ENCODE assay signal across 10 mouse cellular contexts in genomic region chr2:77268612-77269239, GRCm38 (mm10). TPM values are rescaled to one million over a fixed set of nuclear protein-coding genes. Genes with fewer than 3 reads are reported as not detected.
DNase-seq lines count a peak whose midpoint lies in the region; ATAC-seq and TF ChIP-seq lines count a peak whose summit lies in the region.
"Had no signal": no experiment of that assay in that cellular context is flagged by ENCODE, and none has a peak within 500 bp of the region (broad histone marks: within the 10 kb centered on the region; RNA-seq: fewer than 3 reads in every experiment).

No protein-coding gene starts in this region.

- H3K36me3 ChIP-seq in heart, embryonic 11.5 days (ENCODE audit: control insufficient read depth, insufficient read depth, low read length): no peaks in the 10 kb centered on the region
- H3K36me3 ChIP-seq in midbrain, embryonic 16.5 days (ENCODE audit: control insufficient read depth, insufficient read depth, low read length): no peaks in the 10 kb centered on the region
- H3K36me3 ChIP-seq in midbrain, embryonic 10.5 days: no peaks in the 10 kb centered on the region
- H3K36me3 ChIP-seq in stomach, embryonic 16.5 days (ENCODE audit: control insufficient read depth, insufficient read depth, low read length): no peaks in the 10 kb centered on the region
- H3K36me3 ChIP-seq: limb, embryonic 12.5 days had no signal

- H3K4me1 ChIP-seq in heart, embryonic 11.5 days (ENCODE audit: control insufficient read depth, insufficient read depth, low read length): peaks cover 12% of the 10 kb centered on the region
- H3K4me1 ChIP-seq in midbrain, embryonic 16.5 days (ENCODE audit: control insufficient read depth, insufficient read depth, low read length): peaks cover 28% of the 10 kb centered on the region
- peaks cover 25% of the 10 kb centered on the region for H3K4me1 ChIP-seq in midbrain, embryonic 10.5 days
- peaks cover 32% of the 10 kb centered on the region for H3K4me1 ChIP-seq in embryonic fibroblast, embryonic 13.5 days (ENCODE audit: control insufficient read depth, insufficient read depth, low read length)
- H3K4me1 ChIP-seq in stomach, embryonic 16.5 days (ENCODE audit: control insufficient read depth, insufficient read depth, low read length): peaks cover 47% of the 10 kb centered on the region

- WGBS in heart, embryonic 11.5 days (ENCODE audit: insufficient replicate concordance): 80% methylated on average over 5 of the region's 5 CpGs
- WGBS in midbrain, embryonic 16.5 days: 73% methylated on average over 5 of the region's 5 CpGs
- 92% methylated on average over 5 of the region's 5 CpGs for WGBS in midbrain, embryonic 10.5 days
- WGBS in stomach, embryonic 16.5 days: 69% methylated on average over 5 of the region's 5 CpGs

- no peak for TF ChIP-seq CTCF in embryonic fibroblast, embryonic 13.5 days (IDR thresholded peaks at IDR 0.05; ENCODE audit: borderline replicate concordance, insufficient read depth, low read length)

- no peaks in the 10 kb centered on the region for H3K27me3 ChIP-seq in heart, embryonic 11.5 days (ENCODE audit: control insufficient read depth, insufficient read depth, low read length)
- no peaks in the 10 kb centered on the region for H3K27me3 ChIP-seq in midbrain, embryonic 16.5 days (ENCODE audit: control insufficient read depth, insufficient read depth, low read depth, low read length)
- H3K27me3 ChIP-seq in midbrain, embryonic 10.5 days (ENCODE audit: low read depth, poor library complexity, severe bottlenecking): no peaks in the 10 kb centered on the region
- H3K27me3 ChIP-seq in stomach, embryonic 16.5 days (ENCODE audit: control insufficient read depth, insufficient read depth, low read length): no peaks in the 10 kb centered on the region
- H3K27me3 ChIP-seq: limb, embryonic 12.5 days had no signal

- H3K27ac ChIP-seq in heart, embryonic 11.5 days (ENCODE audit: low read depth, low read length): no peak overlapping the region
- H3K27ac ChIP-seq in midbrain, embryonic 16.5 days (ENCODE audit: low read length): peak overlapping the region; percentile 5; the same call in 1 of the 2 replicates
- H3K27ac ChIP-seq in midbrain, embryonic 10.5 days (replicated peaks): no peak overlapping the region
- H3K27ac ChIP-seq in embryonic fibroblast, embryonic 13.5 days (ENCODE audit: insufficient read depth, low read length): peak overlapping the region; percentile 81
- peak overlapping the region; percentile 73 for H3K27ac ChIP-seq in stomach, embryonic 16.5 days (ENCODE audit: low read length)
- H3K27ac ChIP-seq: limb, embryonic 12.5 days had no signal

- no peak overlapping the region for H3K9ac ChIP-seq in heart, embryonic 11.5 days (ENCODE audit: low read depth, low read length)
- H3K9ac ChIP-seq in midbrain, embryonic 16.5 days (ENCODE audit: low read depth, low read length): no peak overlapping the region
- H3K9ac ChIP-seq in stomach, embryonic 16.5 days (ENCODE audit: low read length): 0 out of 2 replicates have a peak overlapping the region, but pooled peaks have one; percentile 36
- H3K9ac ChIP-seq: limb, embryonic 12.5 days had no signal

- DNase-seq in heart, adult 11 months: peak; percentile 91
- no peak for DNase-seq in midbrain, embryonic 10.5 days (ENCODE audit: low spot score)
- DNase-seq in right cerebral cortex, postnatal 4 days: no peak
- no peak for DNase-seq in thymus, adult 18-20 months
- DNase-seq: spleen, adult 18-20 months had no signal

- no peak for TF ChIP-seq POLR2A in embryonic fibroblast, embryonic 13.5 days (IDR thresholded peaks at IDR 0.05; ENCODE audit: low read depth, low read length)

- no peak for ATAC-seq in heart, embryonic 11.5 days (replicated peaks; ENCODE audit: insufficient number of reproducible peaks, low FRiP score, low TSS enrichment)
- ATAC-seq in midbrain, embryonic 16.5 days: no peak
- ATAC-seq in stomach, embryonic 16.5 days (ENCODE audit: insufficient read depth, low FRiP score): no peak

- no peak overlapping the region for H3K4me2 ChIP-seq in heart, embryonic 11.5 days
- no peak overlapping the region for H3K4me2 ChIP-seq in midbrain, embryonic 16.5 days (ENCODE audit: low read length)
- H3K4me2 ChIP-seq in stomach, embryonic 16.5 days (ENCODE audit: low read depth, low read length): no peak overlapping the region
- H3K4me2 ChIP-seq: limb, embryonic 12.5 days had no signal

- H3K4me3 ChIP-seq in heart, embryonic 11.5 days (ENCODE audit: low read depth, low read length): no peak overlapping the region
- H3K4me3 ChIP-seq in midbrain, embryonic 16.5 days (ENCODE audit: low read depth, low read length): no peak overlapping the region
- no peak overlapping the region for H3K4me3 ChIP-seq in midbrain, embryonic 10.5 days
- no peak overlapping the region for H3K4me3 ChIP-seq in embryonic fibroblast, embryonic 13.5 days (ENCODE audit: insufficient read depth, low read length)
- no peak overlapping the region for H3K4me3 ChIP-seq in stomach, embryonic 16.5 days (replicated peaks; ENCODE audit: low read length)
- H3K4me3 ChIP-seq: limb, embryonic 12.5 days had no signal

- no peaks in the 10 kb centered on the region for H3K9me3 ChIP-seq in heart, embryonic 11.5 days (replicated peaks; ENCODE audit: control insufficient read depth, low read length)
- no peaks in the 10 kb centered on the region for H3K9me3 ChIP-seq in midbrain, embryonic 16.5 days (replicated peaks; ENCODE audit: control insufficient read depth, low read length, poor library complexity, severe bottlenecking)
- no peaks in the 10 kb centered on the region for H3K9me3 ChIP-seq in midbrain, embryonic 10.5 days (replicated peaks)
- H3K9me3 ChIP-seq in stomach, embryonic 16.5 days (replicated peaks; ENCODE audit: control insufficient read depth, low read length): no peaks in the 10 kb centered on the region
- H3K9me3 ChIP-seq: limb, embryonic 12.5 days had no signal

RNA-seq across cellular contexts. Expression of gene Sestd1, which starts 11.7 kb away (rescaled TPM):
- 12.9 and 15.8 TPM in 2 replicates for polyA plus RNA-seq in heart, embryonic 11.5 days (2014; fragmentation: Nextera tagmentation; extraction: Ambion mirVana)
- 26.6 and 32.8 TPM in 2 replicates for polyA plus RNA-seq in midbrain, embryonic 16.5 days (2015; fragmentation: Nextera tagmentation; extraction: Ambion mirVana)
- polyA plus RNA-seq in midbrain, embryonic 10.5 days (2016; fragmentation: Nextera tagmentation; extraction: Ambion mirVana): 14.7 and 18.4 TPM in 2 replicates
- 28.1 and 33.0 TPM in 2 replicates for polyA plus RNA-seq in embryonic fibroblast, embryonic 13.5 days (2011; ENCODE audit: insufficient read length, low read depth, missing spikeins)
- polyA plus RNA-seq in stomach, embryonic 16.5 days (2015; fragmentation: Nextera tagmentation; extraction: Ambion mirVana): 13.0 and 14.1 TPM in 2 replicates

Comparison
In these comparisons a context has a peak if more than half of its experiments do, and no peak if none do; other contexts are left out.
1. H3K27ac ChIP-seq: peak in midbrain, embryonic 16.5 days (single experiment), embryonic fibroblast, embryonic 13.5 days (single experiment) and stomach, embryonic 16.5 days (single experiment); none in heart, embryonic 11.5 days (single experiment) and midbrain, embryonic 10.5 days (single experiment).